Mouse (Mus musculus) brain, embryonic 14.5 days (tissue): ENCODE results near the gene Ankrd31.

Experiments used
- CTCF ChIP-seq: fragments of 200-500 bp; IDR thresholded peaks from 2 replicates; pipeline ENCODE4 v1.5.1; 2012; ENCODE audit warnings: inconsistent platforms, mild to moderate bottlenecking, moderate library complexity, borderline replicate concordance; ENCODE audit not compliant: insufficient read depth, insufficient read length; ENCODE audit errors: extremely low read depth
- POLR2A ChIP-seq: fragments of 200-500 bp; IDR thresholded peaks from 2 replicates; pipeline ENCODE4 v1.6.1; 2012; ENCODE audit warnings: mild to moderate bottlenecking, inconsistent platforms, borderline replicate concordance; ENCODE audit not compliant: poor library complexity, insufficient read depth, insufficient read length, severe bottlenecking; ENCODE audit errors: extremely low read depth

- TF ChIP-seq CTCF: no peak
- no peak for TF ChIP-seq POLR2A
These were observed 38.5 kb upstream of the Ankrd31 start for GRCm38 (mm10) chr13:96709269-96710233.
